Mouse (Mus musculus) spleen, adult 2 months (tissue): ENCODE data around the gene Parg.

ENCODE experiments used
- CTCF ChIP-seq: fragments of 200-500 bp; IDR thresholded peaks from 2 replicates; pipeline ENCODE4 v1.5.1; 2011; ENCODE audit warnings: mild to moderate bottlenecking, inconsistent platforms; ENCODE audit not compliant: insufficient read depth, insufficient read length, insufficient replicate concordance; ENCODE audit errors: extremely low read depth
- POLR2A ChIP-seq: fragments of 200-500 bp; IDR thresholded peaks from 2 replicates; pipeline ENCODE4 v1.6.1; 2011; ENCODE audit warnings: low read depth, low read length, inconsistent platforms

- TF ChIP-seq CTCF = no peak
- TF ChIP-seq POLR2A = no peak
These were observed 140.1 kb downstream of the Parg start for GRCm38 (mm10) chr14:32341823-32342222.
